In genomic region chr17:38144981-38145380, GRCm38 (mm10) we compare ENCODE assay signal across 29 mouse cellular contexts. TPM values are rescaled to one million over a fixed set of nuclear protein-coding genes. Genes with fewer than 3 reads are reported as not detected.
DNase-seq lines count a peak whose midpoint lies in the region; ATAC-seq and TF ChIP-seq lines count a peak whose summit lies in the region.
"Had no signal": no experiment of that assay in that cellular context is flagged by ENCODE, and none has a peak within 500 bp of the region (broad histone marks: within the 10 kb centered on the region; RNA-seq: fewer than 3 reads in every experiment).

Olfr133 (plus strand) TSS chr17:38145281.

- H3K9ac ChIP-seq in midbrain, embryonic 14.5 days (replicated peaks; ENCODE audit: low read length): no peak within 1 kb of the TSS
- H3K9ac ChIP-seq in midbrain, embryonic 15.5 days: no peak within 1 kb of the TSS
- no peak within 1 kb of the TSS for H3K9ac ChIP-seq in midbrain, postnatal 0 days (replicated peaks; ENCODE audit: low read length, poor library complexity, severe bottlenecking)
- no peak within 1 kb of the TSS for H3K9ac ChIP-seq in midbrain, embryonic 16.5 days (ENCODE audit: low read depth, low read length)

- H3K4me2 ChIP-seq in midbrain, embryonic 14.5 days (ENCODE audit: low read length): no peak within 1 kb of the TSS
- no peak within 1 kb of the TSS for H3K4me2 ChIP-seq in midbrain, embryonic 15.5 days
- H3K4me2 ChIP-seq in midbrain, postnatal 0 days (ENCODE audit: low read depth, low read length, poor library complexity, severe bottlenecking): no peak within 1 kb of the TSS
- no peak within 1 kb of the TSS for H3K4me2 ChIP-seq in midbrain, embryonic 16.5 days (ENCODE audit: low read length)

- TF ChIP-seq CTCF in midbrain, postnatal 0 days (IDR thresholded peaks at IDR 0.05): no peak
- no peak for TF ChIP-seq CTCF in brain, embryonic 14.5 days (IDR thresholded peaks at IDR 0.05; ENCODE audit: borderline replicate concordance, extremely low read depth, insufficient read depth, insufficient read length)

- 47% methylated on average over 2 of the region's 2 CpGs for WGBS in midbrain, embryonic 14.5 days
- WGBS in midbrain, embryonic 15.5 days: 52% methylated on average over 2 of the region's 2 CpGs
- WGBS in midbrain, postnatal 0 days: 30% methylated on average over 2 of the region's 2 CpGs
- WGBS in midbrain, embryonic 16.5 days: 50% methylated on average over 2 of the region's 2 CpGs

- no peak for TF ChIP-seq POLR2A in brain, embryonic 14.5 days (IDR thresholded peaks at IDR 0.05; ENCODE audit: borderline replicate concordance, extremely low read depth, insufficient read depth, insufficient read length, poor library complexity, severe bottlenecking)

- no peaks in the 10 kb centered on the region for H3K36me3 ChIP-seq in midbrain, embryonic 14.5 days (ENCODE audit: control insufficient read depth, insufficient read depth, low read length)
- H3K36me3 ChIP-seq in midbrain, embryonic 15.5 days (replicated peaks): no peaks in the 10 kb centered on the region
- H3K36me3 ChIP-seq in midbrain, postnatal 0 days (ENCODE audit: insufficient read depth, low read length): no peaks in the 10 kb centered on the region
- no peaks in the 10 kb centered on the region for H3K36me3 ChIP-seq in midbrain, embryonic 16.5 days (ENCODE audit: control insufficient read depth, insufficient read depth, low read length)
- H3K36me3 ChIP-seq: G1E had no signal

- no peak within 1 kb of the TSS for H3K4me3 ChIP-seq in midbrain, embryonic 14.5 days (replicated peaks; ENCODE audit: low read depth, low read length)
- H3K4me3 ChIP-seq in midbrain, embryonic 15.5 days: no peak within 1 kb of the TSS
- H3K4me3 ChIP-seq in midbrain, postnatal 0 days (ENCODE audit: low read depth, low read length): no peak within 1 kb of the TSS
- no peak within 1 kb of the TSS for H3K4me3 ChIP-seq in midbrain, embryonic 16.5 days (ENCODE audit: low read depth, low read length)

- H3K9me3 ChIP-seq in midbrain, embryonic 14.5 days (ENCODE audit: control insufficient read depth, low read length): no peaks in the 10 kb centered on the region
- no peaks in the 10 kb centered on the region for H3K9me3 ChIP-seq in midbrain, embryonic 15.5 days
- no peaks in the 10 kb centered on the region for H3K9me3 ChIP-seq in midbrain, postnatal 0 days (ENCODE audit: low read length)
- no peaks in the 10 kb centered on the region for H3K9me3 ChIP-seq in midbrain, embryonic 16.5 days (replicated peaks; ENCODE audit: control insufficient read depth, low read length, poor library complexity, severe bottlenecking)
- H3K9me3 ChIP-seq: G1E had no signal

- DNase-seq in midbrain, embryonic 14.5 days: peak; percentile 1
- peak; percentile 1 for DNase-seq in midbrain, postnatal 0 days (ENCODE audit: low spot score)
- peak; percentile 0 for DNase-seq in brain, adult 2 months (ENCODE audit: low read depth, low spot score)
- DNase-seq in brain, embryonic 14.5 days (ENCODE audit: low read depth): peak; percentile 0
- DNase-seq in cerebellum, adult 9-11 months: no peak
- DNase-seq in ovary, postnatal 14 days (ENCODE audit: low spot score): no peak
- DNase-seq: adrenal gland, adult 2 months; adrenal gland, adult 8-10 months; adrenal gland, postnatal 10 days; adrenal gland, postnatal 14 days; adrenal gland, postnatal 25 days; adrenal gland, postnatal 36 days; B cell, adult 2 months; cerebellum, adult 11 months; cerebellum, adult 11-12 months; cerebellum, adult 18-20 months; cerebellum, adult 2 months had no signal

- H3K27ac ChIP-seq in midbrain, embryonic 14.5 days (replicated peaks; ENCODE audit: low read depth, low read length): no peak within 1 kb of the TSS
- H3K27ac ChIP-seq in midbrain, embryonic 15.5 days: no peak within 1 kb of the TSS
- no peak within 1 kb of the TSS for H3K27ac ChIP-seq in midbrain, postnatal 0 days (ENCODE audit: low read depth, low read length)
- no peak within 1 kb of the TSS for H3K27ac ChIP-seq in midbrain, embryonic 16.5 days (ENCODE audit: low read length)

- no peaks in the 10 kb centered on the region for H3K4me1 ChIP-seq in midbrain, embryonic 14.5 days (ENCODE audit: control insufficient read depth, insufficient read depth, low read length)
- no peaks in the 10 kb centered on the region for H3K4me1 ChIP-seq in midbrain, embryonic 15.5 days
- H3K4me1 ChIP-seq in midbrain, postnatal 0 days (ENCODE audit: insufficient read depth, low read length): no peaks in the 10 kb centered on the region
- no peaks in the 10 kb centered on the region for H3K4me1 ChIP-seq in midbrain, embryonic 16.5 days (ENCODE audit: control insufficient read depth, insufficient read depth, low read length)

- no peak for ATAC-seq in midbrain, embryonic 14.5 days (ENCODE audit: low FRiP score, low TSS enrichment)
- ATAC-seq in midbrain, embryonic 15.5 days (replicated peaks): no peak
- ATAC-seq in midbrain, postnatal 0 days (ENCODE audit: low FRiP score): no peak
- no peak for ATAC-seq in midbrain, embryonic 16.5 days
- ATAC-seq: activated CD4-positive, CD25-positive, alpha-beta regulatory T cell, adult 4 months; CD4-positive, CD25-positive, alpha-beta regulatory T cell, adult 4 months; Patski had no signal

- H3K27me3 ChIP-seq in midbrain, embryonic 14.5 days (ENCODE audit: control insufficient read depth, insufficient read depth, low read length): no peaks in the 10 kb centered on the region
- no peaks in the 10 kb centered on the region for H3K27me3 ChIP-seq in midbrain, embryonic 15.5 days (replicated peaks)
- no peaks in the 10 kb centered on the region for H3K27me3 ChIP-seq in midbrain, postnatal 0 days (ENCODE audit: insufficient read depth, low read length)
- H3K27me3 ChIP-seq in midbrain, embryonic 16.5 days (ENCODE audit: control insufficient read depth, insufficient read depth, low read depth, low read length): no peaks in the 10 kb centered on the region
- H3K27me3 ChIP-seq: CH12.LX, Patski had no signal

RNA-seq across cellular contexts. Expression of gene Olfr133, which starts in this region (rescaled TPM):
- polyA plus RNA-seq in midbrain, embryonic 14.5 days (2014; fragmentation: Nextera tagmentation; extraction: Ambion mirVana): not detected in 2 replicates
- polyA plus RNA-seq in midbrain, embryonic 15.5 days (2015; fragmentation: Nextera tagmentation; extraction: Ambion mirVana): not detected in 2 replicates
- total RNA-seq in midbrain, postnatal 0 days (2014; rRNA removed): not detected in 2 replicates
- polyA plus RNA-seq in midbrain, postnatal 0 days (2015; fragmentation: Nextera tagmentation; extraction: Ambion mirVana): not detected in 2 replicates
- not detected in 2 replicates for polyA plus RNA-seq in midbrain, embryonic 16.5 days (2015; fragmentation: Nextera tagmentation; extraction: Ambion mirVana)
- not detected in 2 replicates for polyA plus RNA-seq in brain, embryonic 14.5 days (2012; rRNA removed)
- total RNA-seq: adrenal gland, adult 18-20 months; adrenal gland, adult 2 months; adrenal gland, adult 8-10 months; adrenal gland, postnatal 10 days; adrenal gland, postnatal 14 days; adrenal gland, postnatal 25 days; adrenal gland, postnatal 36 days; adrenal gland, postnatal 4 days; CH12.LX; ES-E14; G1E; MEL had no signal
- polyA plus RNA-seq: activated CD4-positive, CD25-positive, alpha-beta regulatory T cell, adult 4 months; adrenal gland, adult 2 months; C2C12; CD4-positive, CD25-positive, alpha-beta regulatory T cell, adult 4 months; cerebellum, adult 2 months; G1E; Patski had no signal

Comparison
In these comparisons a context has a peak if more than half of its experiments do, and no peak if none do; other contexts are left out.
1. Peak in DNase-seq in midbrain, embryonic 14.5 days; RNA of the gene not detected or under 1 TPM.
2. Peak in DNase-seq in midbrain, postnatal 0 days; RNA of the gene not detected or under 1 TPM.
3. Peak in DNase-seq in brain, embryonic 14.5 days; RNA of the gene not detected or under 1 TPM.